Mouse (Mus musculus): Measurements from ENCODE around the gene Lmo7. TPM values are rescaled to one million over a fixed set of nuclear protein-coding genes. Genes with fewer than 3 reads are reported as not detected.
A peak's percentile ranks its signal among the peaks of the same experiment; 100 is the strongest.

Lmo7 gene
- 17.1 and 19.5 TPM in 2 replicates for polyA plus RNA-seq (2014; fragmentation: Nextera tagmentation; extraction: Ambion mirVana)

GRCm38 (mm10) chr14:101729237-101729971 is at the start of gene Lmo7, which contains the start of gene Gm9922:
Gene Lmo7, plus strand, starts transcription at chr14:101729957.
Gene Gm9922, minus strand, starts transcription at chr14:101729814.
- Histone ChIP-seq H3K27ac (ENCODE audit: low read depth) (no peak within 1 kb of the TSS), H3K27me3 (ENCODE audit: insufficient read depth, low read length) (peaks cover 7% of the 10 kb centered on the region; the same call in 1 of the 2 replicates), H3K36me3 (ENCODE audit: insufficient read depth) (no peaks in the 10 kb centered on the region), H3K4me2 (peak within 1 kb of the TSS; percentile 99), H3K9ac (peak within 1 kb of the TSS; percentile 69), H3K4me1 (ENCODE audit: insufficient read depth) (0 out of 2 replicates have a peak, but pooled peaks cover 4% of the 10 kb centered on the region), H3K4me3 (ENCODE audit: low read depth, low read length) (peak within 1 kb of the TSS; percentile 64), H3K9me3 (ENCODE audit: low read depth, low read length) (no peaks in the 10 kb centered on the region)
- WGBS: under 1% methylated on average over 51 of the region's 51 CpGs
- peak; percentile 32 for TF ChIP-seq CTCF (IDR thresholded peaks at IDR 0.05; ENCODE audit: low read depth)
- DNase-seq (peak; percentile 86), ATAC-seq (ENCODE audit: insufficient read depth) (peak; percentile 96)

GRCm38 (mm10) chr14:101687696-101688095 is 42.1 kb upstream of the Lmo7 start:
- no peaks in the 10 kb centered on the region for H3K27me3 ChIP-seq (ENCODE audit: insufficient read depth, low read length)
- ATAC-seq (ENCODE audit: insufficient read depth) (no peak), DNase-seq (no peak)
- no peak overlapping the region for H3K9ac ChIP-seq
- no peak overlapping the region for H3K4me3 ChIP-seq (ENCODE audit: low read depth, low read length)
- H3K36me3 ChIP-seq (ENCODE audit: insufficient read depth): 0 out of 2 replicates have a peak, but pooled peaks cover 1% of the 10 kb centered on the region
- no peaks in the 10 kb centered on the region for H3K4me1 ChIP-seq (ENCODE audit: insufficient read depth)
- WGBS: 88% methylated on average over 6 of the region's 6 CpGs
- H3K9me3 ChIP-seq (ENCODE audit: low read depth, low read length): no peaks in the 10 kb centered on the region
- TF ChIP-seq CTCF (IDR thresholded peaks at IDR 0.05; ENCODE audit: low read depth): no peak
- H3K27ac ChIP-seq (ENCODE audit: low read depth): no peak overlapping the region
- H3K4me2 ChIP-seq: no peak overlapping the region

- no peaks in the 10 kb centered on the region for H3K9me3 ChIP-seq (ENCODE audit: low read depth, low read length)
- no peak for ATAC-seq (ENCODE audit: insufficient read depth)
- no peak for DNase-seq
- WGBS: 82% methylated on average over 2 of the region's 2 CpGs
- no peak overlapping the region for H3K4me3 ChIP-seq (ENCODE audit: low read depth, low read length)
- TF ChIP-seq CTCF (IDR thresholded peaks at IDR 0.05; ENCODE audit: low read depth): no peak
- H3K36me3 ChIP-seq (ENCODE audit: insufficient read depth): 0 out of 2 replicates have a peak, but pooled peaks cover 2% of the 10 kb centered on the region
- H3K27ac ChIP-seq (ENCODE audit: low read depth): no peak overlapping the region
- no peaks in the 10 kb centered on the region for H3K4me1 ChIP-seq (ENCODE audit: insufficient read depth)
- H3K4me2 ChIP-seq: no peak overlapping the region
- no peak overlapping the region for H3K9ac ChIP-seq
- H3K27me3 ChIP-seq (ENCODE audit: insufficient read depth, low read length): no peaks in the 10 kb centered on the region
Observed at GRCm38 (mm10) chr14:101688406-101688805, 41.4 kb upstream of the Lmo7 start.

- 73% methylated on average over 4 of the region's 4 CpGs for WGBS
- no peak overlapping the region for H3K4me2 ChIP-seq
- TF ChIP-seq CTCF (IDR thresholded peaks at IDR 0.05; ENCODE audit: low read depth): no peak
Observed at GRCm38 (mm10) chr14:101704479-101704878, 25.3 kb upstream of the Lmo7 start.

GRCm38 (mm10) chr14:101707088-101707487 is 22.7 kb upstream of the Lmo7 start:
- WGBS: 82% methylated on average over 5 of the region's 5 CpGs
- TF ChIP-seq CTCF (IDR thresholded peaks at IDR 0.05; ENCODE audit: low read depth): no peak
- no peaks in the 10 kb centered on the region for H3K27me3 ChIP-seq (ENCODE audit: insufficient read depth, low read length)
- H3K4me1 ChIP-seq (ENCODE audit: insufficient read depth): no peaks in the 10 kb centered on the region
- no peak for ATAC-seq (ENCODE audit: insufficient read depth)
- H3K4me3 ChIP-seq (ENCODE audit: low read depth, low read length): no peak overlapping the region
- no peak overlapping the region for H3K9ac ChIP-seq
- H3K27ac ChIP-seq (ENCODE audit: low read depth): no peak overlapping the region
- no peak overlapping the region for H3K4me2 ChIP-seq
- no peaks in the 10 kb centered on the region for H3K9me3 ChIP-seq (ENCODE audit: low read depth, low read length)
- no peak for DNase-seq
- no peaks in the 10 kb centered on the region for H3K36me3 ChIP-seq (ENCODE audit: insufficient read depth)

More at GRCm38 (mm10) chr14:101704479-101704878, 25.3 kb upstream of the Lmo7 start:
- DNase-seq: no peak
- H3K9me3 ChIP-seq (ENCODE audit: low read depth, low read length): no peaks in the 10 kb centered on the region
- ATAC-seq (ENCODE audit: insufficient read depth): no peak
- no peaks in the 10 kb centered on the region for H3K27me3 ChIP-seq (ENCODE audit: insufficient read depth, low read length)
- no peaks in the 10 kb centered on the region for H3K36me3 ChIP-seq (ENCODE audit: insufficient read depth)
- H3K27ac ChIP-seq (ENCODE audit: low read depth): no peak overlapping the region
- H3K9ac ChIP-seq: no peak overlapping the region
- no peak overlapping the region for H3K4me3 ChIP-seq (ENCODE audit: low read depth, low read length)
- H3K4me1 ChIP-seq (ENCODE audit: insufficient read depth): no peaks in the 10 kb centered on the region

GRCm38 (mm10) chr14:101714414-101714813 is 15.3 kb upstream of the Lmo7 start:
- no peaks in the 10 kb centered on the region for H3K36me3 ChIP-seq (ENCODE audit: insufficient read depth)
- H3K9ac ChIP-seq: no peak overlapping the region
- H3K4me1 ChIP-seq (ENCODE audit: insufficient read depth): no peaks in the 10 kb centered on the region
- no peak overlapping the region for H3K4me3 ChIP-seq (ENCODE audit: low read depth, low read length)
- 80% methylated on average over 2 of the region's 2 CpGs for WGBS
- H3K27ac ChIP-seq (ENCODE audit: low read depth): no peak overlapping the region
- H3K9me3 ChIP-seq (ENCODE audit: low read depth, low read length): no peaks in the 10 kb centered on the region
- DNase-seq (no peak), ATAC-seq (ENCODE audit: insufficient read depth) (no peak)
- TF ChIP-seq CTCF (IDR thresholded peaks at IDR 0.05; ENCODE audit: low read depth): no peak
- H3K4me2 ChIP-seq: no peak overlapping the region
- H3K27me3 ChIP-seq (ENCODE audit: insufficient read depth, low read length): no peaks in the 10 kb centered on the region

GRCm38 (mm10) chr14:101729972-101730692 is 375 bp downstream of the Lmo7 start:
- Histone ChIP-seq H3K9me3 (ENCODE audit: low read depth, low read length) (no peaks in the 10 kb centered on the region), H3K36me3 (ENCODE audit: insufficient read depth) (no peaks in the 10 kb centered on the region), H3K27me3 (ENCODE audit: insufficient read depth, low read length) (peaks cover 7% of the 10 kb centered on the region; the same call in 1 of the 2 replicates), H3K4me1 (ENCODE audit: insufficient read depth) (0 out of 2 replicates have a peak, but pooled peaks cover 4% of the 10 kb centered on the region), H3K4me3 (ENCODE audit: low read depth, low read length) (peak overlapping the region; percentile 64), H3K27ac (ENCODE audit: low read depth) (no peak overlapping the region), H3K9ac (peak overlapping the region; percentile 69), H3K4me2 (peak overlapping the region; percentile 99)
- ATAC-seq (ENCODE audit: insufficient read depth) (peak; percentile 56), DNase-seq (no peak)
- no peak for TF ChIP-seq CTCF (IDR thresholded peaks at IDR 0.05; ENCODE audit: low read depth)
- 1% methylated on average over 28 of the region's 28 CpGs for WGBS

Measured in lung, embryonic 14.5 days (tissue).